Mouse (Mus musculus): ENCODE results near the gene Ubr7. TPM values are rescaled to one million over a fixed set of nuclear protein-coding genes. Genes with fewer than 3 reads are reported as not detected.

Ubr7 gene
- polyA plus RNA-seq, 1 experiment from 2014 or later = 24.7 TPM

GRCm38 (mm10) chr12:102723861-102724260 lies 33.9 kb upstream of the Ubr7 start:
- no peak overlapping the region for H3K9ac ChIP-seq
- no peak overlapping the region for H3K27ac ChIP-seq
- 51% methylated on average over 6 of the region's 6 CpGs for WGBS (ENCODE audit: insufficient replicate concordance)
- DNase-seq = no peak
- no peaks in the 10 kb centered on the region for H3K9me3 ChIP-seq (replicated peaks)
- peaks cover 13% of the 10 kb centered on the region for H3K4me1 ChIP-seq (replicated peaks)
- H3K4me3 ChIP-seq (replicated peaks) = no peak overlapping the region
- H3K27me3 ChIP-seq = no peaks in the 10 kb centered on the region
- H3K36me3 ChIP-seq = no peaks in the 10 kb centered on the region
- H3K4me2 ChIP-seq = no peak overlapping the region
- ATAC-seq (ENCODE audit: low read depth) = no peak

DNA sequence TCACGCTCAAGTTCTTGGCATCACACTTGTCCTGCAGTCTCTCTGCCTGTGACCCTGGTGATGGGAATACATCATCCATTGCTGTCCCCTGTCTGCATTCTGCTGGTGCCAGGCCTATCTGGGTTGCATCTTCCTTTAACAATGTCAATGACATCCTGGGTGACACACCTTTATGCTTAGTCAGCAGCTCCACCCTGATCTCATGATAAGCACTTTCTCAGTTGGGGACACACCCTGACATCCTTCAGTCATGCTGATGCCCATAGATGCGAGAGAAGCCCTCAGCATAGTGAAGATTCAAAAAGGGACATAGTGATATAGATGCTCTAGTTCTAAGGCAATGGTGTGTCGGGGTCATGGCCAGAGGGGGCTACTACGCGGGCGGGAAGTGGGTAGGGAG lies 32.6 kb upstream of the Ubr7 start:
- Histone ChIP-seq H3K27me3 (no peaks in the 10 kb centered on the region), H3K36me3 (no peaks in the 10 kb centered on the region), H3K9me3 (replicated peaks) (no peaks in the 10 kb centered on the region), H3K9ac (no peak overlapping the region), H3K4me3 (replicated peaks) (no peak overlapping the region), H3K4me1 (replicated peaks) (peaks cover 20% of the 10 kb centered on the region), H3K27ac (no peak overlapping the region), H3K4me2 (no peak overlapping the region)
- DNase-seq (no peak), ATAC-seq (ENCODE audit: low read depth) (no peak)
- 78% methylated on average over 6 of the region's 6 CpGs for WGBS (ENCODE audit: insufficient replicate concordance)

GRCm38 (mm10) chr12:102725761-102726175 lies 32.0 kb upstream of the Ubr7 start:
- Histone ChIP-seq H3K9ac (no peak overlapping the region), H3K27me3 (no peaks in the 10 kb centered on the region), H3K36me3 (no peaks in the 10 kb centered on the region), H3K9me3 (replicated peaks) (no peaks in the 10 kb centered on the region), H3K4me1 (replicated peaks) (peaks cover 26% of the 10 kb centered on the region), H3K4me2 (no peak overlapping the region), H3K27ac (no peak overlapping the region), H3K4me3 (replicated peaks) (no peak overlapping the region)
- ATAC-seq (ENCODE audit: low read depth) (no peak), DNase-seq (no peak)
- 57% methylated on average over 7 of the region's 7 CpGs for WGBS (ENCODE audit: insufficient replicate concordance)

- peak overlapping the region; percentile 60 for H3K4me2 ChIP-seq
- DNase-seq (peak; percentile 63), ATAC-seq (ENCODE audit: low read depth) (peak; percentile 90)
- WGBS (ENCODE audit: insufficient replicate concordance) = 40% methylated on average over 26 of the region's 26 CpGs
- H3K9ac ChIP-seq = no peak overlapping the region
- H3K4me1 ChIP-seq (replicated peaks) = peaks cover 45% of the 10 kb centered on the region
- H3K36me3 ChIP-seq = no peaks in the 10 kb centered on the region
- H3K4me3 ChIP-seq (replicated peaks) = peak overlapping the region; percentile 26
- no peak overlapping the region for H3K27ac ChIP-seq
- no peaks in the 10 kb centered on the region for H3K27me3 ChIP-seq
- H3K9me3 ChIP-seq (replicated peaks) = no peaks in the 10 kb centered on the region
Measured at GRCm38 (mm10) chr12:102729855-102730797, 27.6 kb upstream of the Ubr7 start.

- 0 out of 2 replicates have a peak overlapping the region, but pooled peaks have one; percentile 26 for H3K4me3 ChIP-seq (replicated peaks)
- H3K36me3 ChIP-seq = no peaks in the 10 kb centered on the region
- 47% methylated on average over 16 of the region's 16 CpGs for WGBS (ENCODE audit: insufficient replicate concordance)
- H3K27me3 ChIP-seq = no peaks in the 10 kb centered on the region
- H3K9ac ChIP-seq = no peak overlapping the region
- H3K4me1 ChIP-seq (replicated peaks) = peaks cover 36% of the 10 kb centered on the region
- no peaks in the 10 kb centered on the region for H3K9me3 ChIP-seq (replicated peaks)
- peak overlapping the region; percentile 60 for H3K4me2 ChIP-seq
- H3K27ac ChIP-seq = no peak overlapping the region
- ATAC-seq (ENCODE audit: low read depth) (peak; percentile 5; the same call in 1 of the 2 replicates), DNase-seq (no peak)
Measured at GRCm38 (mm10) chr12:102730798-102731619, 26.8 kb upstream of the Ubr7 start.

DNA sequence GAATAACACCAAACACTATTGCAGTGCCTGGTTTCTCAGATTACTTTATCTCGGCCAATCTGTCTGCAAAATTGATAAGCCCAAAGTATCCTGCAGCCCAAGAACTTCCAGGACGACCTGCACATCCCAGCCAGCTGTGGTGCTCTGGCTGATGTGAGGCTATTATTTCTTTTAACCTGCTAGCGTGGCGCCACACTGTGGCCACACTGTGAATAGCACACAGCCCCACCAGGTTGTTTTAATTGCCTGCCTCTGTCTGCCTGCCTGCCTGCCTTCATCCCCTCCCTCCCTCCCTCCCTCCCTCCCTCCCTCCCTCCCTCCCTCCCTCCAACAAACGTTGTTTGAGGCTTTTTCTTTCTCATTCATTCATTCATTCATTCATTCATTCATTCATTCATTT lies 24.4 kb upstream of the Ubr7 start:
- Histone ChIP-seq H3K4me2 (no peak overlapping the region), H3K9me3 (replicated peaks) (no peaks in the 10 kb centered on the region), H3K4me1 (replicated peaks) (peaks cover 34% of the 10 kb centered on the region), H3K36me3 (no peaks in the 10 kb centered on the region), H3K27me3 (no peaks in the 10 kb centered on the region), H3K9ac (no peak overlapping the region), H3K27ac (no peak overlapping the region), H3K4me3 (replicated peaks) (no peak overlapping the region)
- WGBS (ENCODE audit: insufficient replicate concordance) = 2% methylated on average over 5 of the region's 5 CpGs
- ATAC-seq (ENCODE audit: low read depth) = no peak
- DNase-seq = peak; percentile 48

- 78% methylated on average over 5 of the region's 5 CpGs for WGBS (ENCODE audit: insufficient replicate concordance)
- no peak for ATAC-seq (ENCODE audit: low read depth)
- Histone ChIP-seq H3K9ac (no peak overlapping the region), H3K36me3 (0 out of 2 replicates have a peak, but pooled peaks cover 2% of the 10 kb centered on the region), H3K27me3 (no peaks in the 10 kb centered on the region), H3K4me2 (no peak overlapping the region), H3K4me3 (replicated peaks) (no peak overlapping the region), H3K4me1 (replicated peaks) (peaks cover 15% of the 10 kb centered on the region), H3K9me3 (replicated peaks) (no peaks in the 10 kb centered on the region), H3K27ac (no peak overlapping the region)
- DNase-seq = no peak
Measured at GRCm38 (mm10) chr12:102739096-102739495, 18.7 kb upstream of the Ubr7 start.

DNA sequence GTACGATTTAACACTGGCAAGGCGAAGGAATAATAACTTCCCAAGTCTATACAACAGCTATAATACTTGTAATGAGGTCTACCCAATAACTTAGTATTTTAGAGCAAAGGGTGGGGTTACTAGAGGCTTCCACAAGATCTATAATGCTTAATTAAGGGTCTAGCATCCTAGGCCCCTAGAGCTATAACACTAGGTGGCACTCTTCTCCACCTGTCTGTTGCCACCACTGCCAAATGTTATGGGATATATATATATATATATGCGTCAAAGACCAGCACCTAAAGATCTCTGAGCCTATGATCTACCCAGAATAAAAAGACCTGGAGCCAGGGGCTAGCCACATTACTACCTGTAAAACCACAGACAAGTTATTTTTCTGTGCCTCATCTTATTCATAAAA lies 17.5 kb upstream of the Ubr7 start:
- WGBS (ENCODE audit: insufficient replicate concordance) = 60% methylated on average over 3 of the region's 3 CpGs
- Histone ChIP-seq H3K27ac (no peak overlapping the region), H3K9me3 (replicated peaks) (no peaks in the 10 kb centered on the region), H3K36me3 (0 out of 2 replicates have a peak, but pooled peaks cover 2% of the 10 kb centered on the region), H3K27me3 (no peaks in the 10 kb centered on the region), H3K4me3 (replicated peaks) (no peak overlapping the region), H3K4me1 (replicated peaks) (peaks cover 25% of the 10 kb centered on the region), H3K4me2 (no peak overlapping the region), H3K9ac (no peak overlapping the region)
- ATAC-seq (ENCODE audit: low read depth) = no peak
- DNase-seq = no peak

- Histone ChIP-seq H3K4me3 (replicated peaks) (peak overlapping the region; percentile 93; the same call in 1 of the 2 replicates), H3K27me3 (no peaks in the 10 kb centered on the region), H3K27ac (no peak overlapping the region), H3K9ac (0 out of 2 replicates have a peak overlapping the region, but pooled peaks have one; percentile 93), H3K9me3 (replicated peaks) (no peaks in the 10 kb centered on the region), H3K4me1 (replicated peaks) (peaks cover 35% of the 10 kb centered on the region), H3K4me2 (peak overlapping the region; percentile 81), H3K36me3 (0 out of 2 replicates have a peak, but pooled peaks cover 2% of the 10 kb centered on the region)
- WGBS (ENCODE audit: insufficient replicate concordance) = 47% methylated on average over 7 of the region's 7 CpGs
- no peak for ATAC-seq (ENCODE audit: low read depth)
- DNase-seq = no peak
Measured at GRCm38 (mm10) chr12:102742056-102742455, 15.7 kb upstream of the Ubr7 start.

GRCm38 (mm10) chr12:102743036-102743588 lies 14.7 kb upstream of the Ubr7 start:
- no peaks in the 10 kb centered on the region for H3K27me3 ChIP-seq
- no peaks in the 10 kb centered on the region for H3K9me3 ChIP-seq (replicated peaks)
- peak; percentile 53 for ATAC-seq (ENCODE audit: low read depth)
- peak overlapping the region; percentile 93 for H3K9ac ChIP-seq
- peaks cover 38% of the 10 kb centered on the region for H3K4me1 ChIP-seq (replicated peaks)
- peak overlapping the region; percentile 81 for H3K4me2 ChIP-seq
- peaks cover 11% of the 10 kb centered on the region for H3K36me3 ChIP-seq
- DNase-seq = no peak
- peak overlapping the region; percentile 96 for H3K27ac ChIP-seq
- H3K4me3 ChIP-seq (replicated peaks) = peak overlapping the region; percentile 93
- WGBS (ENCODE audit: insufficient replicate concordance) = 2% methylated on average over 33 of the region's 33 CpGs

Measured in liver, embryonic 13.5 days (tissue).